Mouse (Mus musculus): Measurements from ENCODE around the gene Gpr142. TPM values are rescaled to one million over a fixed set of nuclear protein-coding genes. Genes with fewer than 3 reads are reported as not detected.

The Gpr142 gene
- total RNA-seq, 2 experiments from 2014 or later: not detected

DNA sequence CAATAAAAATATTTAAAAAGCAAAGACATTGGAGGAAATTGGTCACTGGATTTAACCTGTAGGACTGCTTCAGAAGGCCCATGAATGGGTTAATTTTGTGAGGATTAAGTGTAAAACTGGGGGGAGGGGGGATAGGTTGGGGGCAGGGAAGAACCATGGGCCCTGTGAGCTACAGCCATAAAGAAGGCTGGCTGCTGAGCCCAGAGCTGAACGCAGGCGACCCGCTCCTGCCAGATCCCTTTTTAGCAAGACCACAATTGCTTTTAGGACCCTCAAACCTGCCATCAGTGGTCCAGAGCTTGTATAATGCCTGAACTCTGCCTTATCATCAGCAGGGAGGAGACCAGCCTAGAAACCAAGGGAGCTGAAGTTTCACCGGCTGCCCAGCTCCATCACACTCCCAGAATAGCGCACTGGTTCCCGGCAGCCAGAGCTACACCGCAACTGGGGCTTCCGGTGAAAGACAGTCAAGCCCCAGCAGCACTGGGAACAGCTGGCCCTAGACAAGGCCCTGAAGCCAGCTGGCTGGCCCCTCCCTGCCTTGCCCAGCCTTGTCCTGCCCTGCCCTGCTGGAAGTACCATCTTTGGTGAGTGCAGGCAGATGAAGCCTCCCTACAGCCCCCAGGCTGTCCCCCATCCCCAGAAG is 45.2 kb downstream of the Gpr142 start:
- no peak for DNase-seq (ENCODE audit: low spot score in 2 of 2)

DNA sequence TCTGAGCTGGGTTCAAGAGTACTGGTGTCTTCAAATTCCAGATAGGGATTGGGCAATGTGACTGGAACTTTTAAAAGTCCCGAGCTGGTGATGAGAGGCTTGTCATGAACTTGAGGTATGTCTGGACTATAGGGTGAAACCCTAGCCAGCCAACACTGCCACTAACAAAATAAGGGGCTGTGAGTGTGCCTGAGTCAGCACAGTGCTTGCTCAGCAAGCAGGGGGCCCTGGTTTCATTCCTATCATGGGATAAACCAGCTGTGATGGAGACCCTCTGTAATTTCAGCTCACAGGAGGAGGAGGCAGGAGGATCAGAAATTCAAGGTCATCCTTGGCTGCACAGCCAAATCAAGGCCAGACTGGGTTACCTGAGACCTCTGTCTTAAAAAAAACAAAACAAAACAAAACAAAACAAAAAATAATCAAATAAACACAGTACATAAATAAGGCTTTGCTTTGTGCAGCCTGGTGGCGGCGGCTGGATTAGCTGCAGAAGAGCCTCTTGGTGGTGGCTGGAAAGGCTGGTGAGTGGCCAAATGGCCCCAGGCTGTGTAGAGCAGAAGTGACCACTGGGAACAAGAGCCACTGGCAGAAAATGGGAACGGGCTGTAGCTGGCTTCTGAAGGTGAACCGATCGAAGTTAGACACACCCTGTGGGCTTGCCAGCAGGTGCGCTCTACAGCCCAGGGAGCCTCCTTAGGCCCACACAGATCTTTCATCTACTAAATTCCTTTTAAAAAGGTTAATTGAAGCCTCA is 45.9 kb downstream of the Gpr142 start:
- DNase-seq (ENCODE audit: low spot score in 2 of 2): no peak

DNA sequence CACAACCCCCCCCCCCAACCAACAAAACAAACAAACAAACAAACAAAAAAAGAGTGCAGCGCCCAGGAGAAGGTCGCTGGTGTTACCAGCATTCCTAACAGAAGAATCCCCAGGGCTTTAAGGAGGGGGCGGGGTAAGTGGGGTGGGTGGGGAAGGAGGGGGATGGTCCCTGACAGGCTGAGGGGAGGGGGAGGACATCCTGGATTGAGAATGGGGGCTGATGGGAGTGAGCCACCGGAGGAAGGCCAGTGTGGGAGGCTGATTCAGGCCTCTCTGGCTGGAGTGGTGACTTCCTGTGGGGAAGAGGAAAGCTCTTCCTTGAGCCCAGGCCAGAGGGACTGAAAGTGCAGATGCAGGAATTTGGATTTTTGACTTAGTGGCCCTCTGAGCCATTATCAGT is 47.6 kb downstream of the Gpr142 start:
- DNase-seq (ENCODE audit: low spot score in 2 of 2): no peak

DNA sequence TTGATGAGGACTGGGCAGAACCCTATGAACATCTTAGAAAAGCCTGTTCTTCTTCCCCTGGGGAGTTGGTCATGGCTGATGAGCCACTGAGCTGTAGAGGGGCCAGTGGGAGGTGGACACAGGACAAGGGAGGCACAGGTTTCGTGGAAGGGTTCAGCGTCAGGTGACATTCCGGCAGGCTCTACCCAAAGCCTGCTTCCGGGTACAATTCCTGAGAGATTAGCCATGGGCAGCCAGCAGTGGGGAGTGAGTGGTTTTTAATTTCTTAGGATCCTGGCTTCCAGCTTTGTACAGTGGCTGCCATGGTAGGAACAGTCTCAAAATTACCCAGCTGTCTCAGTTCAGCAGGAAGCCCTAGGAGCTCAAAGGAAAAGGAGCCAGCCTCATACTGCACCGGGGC is 48.3 kb downstream of the Gpr142 start:
- no peak for DNase-seq (ENCODE audit: low spot score in 2 of 2)

DNA sequence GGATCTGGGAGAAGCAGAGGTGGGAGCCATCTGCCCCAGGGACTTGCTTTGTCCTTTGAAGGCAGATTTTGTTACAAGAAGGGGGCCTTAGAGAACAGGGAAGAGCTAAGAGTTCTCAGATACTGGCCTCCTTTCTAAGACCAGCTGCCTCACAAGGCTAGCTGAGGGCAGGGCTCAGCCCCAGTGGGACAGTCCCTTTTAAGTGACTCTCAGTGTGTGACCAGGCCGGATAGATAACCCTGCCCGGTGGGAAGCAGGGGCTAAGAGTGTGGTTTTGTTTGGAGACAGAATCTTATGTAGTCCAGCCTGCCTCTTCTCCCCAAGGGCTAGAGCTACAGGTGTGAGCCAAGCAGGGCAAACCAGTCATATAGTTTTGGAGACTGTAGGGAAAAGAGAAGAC is 50.8 kb downstream of the Gpr142 start:
- no peak for DNase-seq (ENCODE audit: low spot score in 2 of 2)

DNA sequence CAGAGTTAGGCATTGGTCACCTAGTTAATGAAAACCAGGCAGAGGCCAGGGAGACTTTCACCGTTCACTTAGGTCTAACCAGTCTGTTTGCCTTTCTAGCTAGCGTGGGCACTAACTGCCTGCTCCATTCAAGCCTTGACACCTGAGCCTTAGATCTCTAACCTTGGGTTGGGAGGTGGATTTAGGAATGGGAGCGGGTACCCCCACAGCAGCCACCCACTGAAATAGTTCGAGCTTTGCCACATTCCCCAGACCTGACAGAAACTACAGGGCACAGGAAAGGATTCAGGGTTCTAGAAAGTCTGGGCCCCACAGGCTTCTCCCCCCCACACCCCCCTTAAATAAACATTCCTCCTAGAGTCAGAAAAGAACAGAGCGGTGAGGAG is 51.3 kb downstream of the Gpr142 start:
- DNase-seq (ENCODE audit: low spot score in 2 of 2): no peak

DNA sequence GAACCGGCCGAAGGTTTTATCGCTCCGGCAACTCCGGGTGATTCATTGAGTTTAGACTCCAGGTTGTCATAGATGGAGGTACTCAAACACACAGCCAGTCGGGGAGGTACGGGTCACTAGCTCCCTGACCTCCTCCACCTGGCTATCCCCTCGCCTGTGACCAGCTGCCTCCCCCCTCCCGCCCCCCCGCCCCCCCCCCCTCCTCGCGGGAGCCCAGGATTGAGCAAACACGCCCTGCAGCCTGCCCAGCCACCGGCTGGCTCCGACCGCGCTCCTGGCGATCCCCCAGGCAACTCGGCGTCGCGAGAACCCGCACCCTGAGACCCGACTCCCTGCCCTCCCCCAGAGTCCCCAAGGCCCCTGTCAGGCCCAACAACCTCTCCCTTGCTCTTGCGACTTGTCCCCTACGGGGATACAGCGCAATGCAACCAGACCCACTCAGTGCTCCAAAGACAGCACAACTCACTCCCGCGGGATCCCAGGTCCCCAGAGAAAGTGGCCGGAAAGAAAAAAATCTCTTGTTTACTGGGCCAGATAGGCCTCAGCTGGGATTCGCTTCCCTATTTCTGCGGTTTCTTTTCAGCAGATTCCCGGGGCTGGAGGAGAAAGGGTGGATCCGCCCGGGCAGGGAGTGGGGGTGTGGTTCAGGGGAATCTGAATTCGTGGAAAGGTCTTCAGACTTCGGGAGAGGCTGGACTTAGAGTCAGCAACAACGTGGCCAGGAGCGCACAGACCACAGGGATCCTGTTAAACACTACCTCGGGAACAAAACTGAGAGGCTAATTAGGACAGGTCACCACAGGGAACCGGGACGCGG is 51.9 kb downstream of the Gpr142 start, which contains the start of gene Gprc5c:
TSS of gene Gprc5c (plus strand) at position 701 of the 817 bp plus-strand sequence.
- DNase-seq (ENCODE audit: low spot score in 2 of 2): no peak

DNA sequence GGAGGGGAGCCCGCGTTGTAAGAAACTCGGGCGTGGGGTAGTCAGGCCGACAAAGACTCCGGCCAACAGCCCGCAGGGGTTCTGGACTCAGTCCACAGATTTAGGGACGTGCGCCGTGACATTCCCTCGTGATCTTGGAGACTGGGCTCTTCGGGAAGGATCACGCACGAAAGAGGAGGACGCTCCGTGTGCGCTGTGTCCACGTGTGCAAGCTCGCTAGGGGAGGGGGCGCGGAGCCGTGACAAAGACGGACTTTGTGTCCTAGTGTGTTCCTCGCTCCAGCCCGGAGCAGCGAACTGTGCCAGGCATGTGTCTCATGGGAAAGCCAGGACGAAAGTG is 52.5 kb downstream of the Gpr142 start:
- no peak for DNase-seq (ENCODE audit: low spot score in 2 of 2)

DNA sequence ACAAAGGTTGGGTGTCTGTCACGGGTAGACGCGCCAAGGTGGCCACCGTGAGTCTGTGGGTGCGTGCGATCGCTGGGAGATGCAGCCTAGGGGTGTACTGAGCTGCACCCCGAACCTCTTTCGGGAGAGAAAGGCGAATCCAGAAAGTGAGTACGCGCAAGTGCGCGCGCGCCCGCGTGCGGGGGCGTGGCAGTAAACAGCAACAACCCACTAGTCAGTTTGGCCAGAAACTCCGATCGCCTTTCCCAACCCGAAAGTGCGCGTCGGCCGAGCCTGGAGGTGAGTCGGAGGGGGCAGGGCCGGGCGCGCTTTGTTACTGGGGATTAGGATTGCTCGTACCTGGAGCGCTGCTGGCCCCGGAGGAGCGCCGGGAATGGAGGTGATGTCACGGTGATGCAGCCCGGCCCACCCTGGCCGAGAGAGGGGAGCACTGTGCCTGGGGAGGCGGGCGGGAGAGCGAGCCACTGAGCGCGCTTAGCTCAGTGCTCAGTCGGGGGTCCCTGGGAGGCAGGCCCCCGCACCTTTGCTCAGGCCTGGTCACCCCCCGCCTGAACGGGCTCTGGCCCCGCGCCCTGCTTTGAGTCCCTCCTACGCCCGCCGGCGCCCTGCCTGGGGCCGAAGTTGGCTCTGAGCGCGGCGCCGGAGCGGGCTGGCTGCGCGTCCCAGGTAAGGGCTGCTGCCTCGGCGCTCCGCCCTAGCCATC is 53.0 kb downstream of the Gpr142 start:
- peak; percentile 43 to 48 for DNase-seq (ENCODE audit: low spot score in 2 of 2)

DNA sequence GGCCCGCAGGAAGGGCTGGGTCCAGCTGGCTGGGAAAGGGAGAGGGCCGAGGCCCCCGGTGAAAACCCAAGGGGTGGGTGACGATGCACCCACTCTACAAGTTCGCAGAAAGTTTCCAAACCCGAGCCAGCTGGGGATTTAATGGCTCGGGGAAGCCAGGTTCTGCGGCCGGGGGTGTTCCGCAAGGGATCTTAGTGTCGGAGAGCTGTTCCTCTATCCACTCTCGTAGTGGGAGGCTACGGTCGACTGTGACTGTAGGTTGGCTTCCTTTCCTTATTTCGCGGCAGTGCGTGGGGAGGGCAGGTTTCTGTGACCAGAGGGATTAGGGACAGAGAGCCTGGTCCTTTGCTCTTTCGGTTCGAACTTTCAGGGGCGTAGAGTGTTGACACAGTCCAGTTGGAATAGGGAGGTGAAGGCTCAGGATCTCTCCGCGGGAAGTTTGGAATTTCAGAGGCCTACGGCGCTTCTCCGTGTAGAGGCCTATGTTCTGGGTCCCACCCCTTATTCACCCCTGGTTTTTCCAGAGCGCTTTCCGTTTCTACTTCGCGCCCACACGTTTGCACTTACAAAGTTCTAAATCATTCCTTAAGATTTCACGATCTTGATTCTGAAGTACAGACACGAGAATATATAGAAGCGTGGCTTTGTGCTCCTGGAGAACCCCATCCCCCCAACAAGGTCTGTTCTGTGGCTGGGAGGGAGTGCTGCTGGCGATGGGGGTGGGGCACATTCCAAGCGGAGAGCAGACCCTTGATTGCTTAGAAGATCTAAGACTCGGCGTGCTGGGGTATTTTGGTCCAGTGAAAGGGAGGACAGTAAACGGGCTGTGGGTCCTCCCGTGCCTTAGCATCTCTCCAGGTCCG is 53.8 kb downstream of the Gpr142 start:
- no peak for DNase-seq (ENCODE audit: low spot score in 2 of 2)

DNA sequence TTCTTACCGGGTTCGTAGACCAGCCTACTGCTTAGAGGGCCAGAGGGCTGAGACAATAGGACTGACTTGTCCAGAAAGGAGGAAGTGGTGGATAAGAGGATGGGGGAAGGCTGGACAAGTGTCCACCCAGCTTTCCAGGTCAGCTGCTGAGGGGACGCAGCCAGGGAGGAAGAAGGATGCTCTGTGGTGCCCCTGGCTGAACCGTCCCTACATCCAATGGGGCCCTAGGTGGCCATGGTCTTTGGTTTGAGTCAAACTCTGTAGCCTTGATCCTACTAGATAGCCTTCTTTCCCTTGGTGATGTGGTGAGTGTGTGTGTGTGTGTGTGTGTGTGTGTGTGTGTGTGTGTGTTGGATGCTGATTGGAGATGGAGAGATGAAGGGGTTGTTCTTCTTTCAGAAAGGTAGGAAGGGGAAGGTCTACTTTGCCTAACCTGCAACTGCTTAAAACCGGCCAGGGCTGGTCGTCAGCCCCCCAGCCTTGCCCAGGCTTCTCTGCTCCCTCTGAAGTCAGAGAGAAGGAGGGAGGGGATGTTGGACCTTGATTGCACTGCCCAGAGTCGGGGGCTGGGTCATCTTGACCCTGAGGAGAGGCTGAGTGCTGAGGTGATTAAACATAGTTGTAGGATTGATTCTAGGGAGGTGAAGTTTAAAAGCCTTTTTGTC is 54.6 kb downstream of the Gpr142 start:
- DNase-seq (ENCODE audit: low spot score in 2 of 2): no peak

DNA sequence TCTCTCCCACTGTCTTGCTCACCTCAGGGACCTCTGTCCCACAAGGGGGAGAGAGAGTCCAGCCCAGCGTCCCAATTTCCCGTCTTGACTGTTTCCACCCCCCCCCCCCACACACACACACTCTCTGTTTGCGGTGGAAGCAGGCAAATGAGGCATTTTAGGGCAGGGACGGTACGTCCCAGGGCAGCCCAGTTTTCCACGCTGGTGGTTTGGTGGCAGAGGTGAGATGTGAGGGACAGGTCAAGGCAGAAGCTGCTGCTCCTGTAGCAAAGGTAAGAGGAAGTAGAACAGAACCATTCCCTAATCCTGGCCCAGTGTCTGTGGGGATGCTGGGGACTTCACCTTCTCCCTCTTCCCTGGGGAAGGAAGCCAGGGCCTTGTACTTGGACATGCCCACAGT is 55.9 kb downstream of the Gpr142 start:
- no peak for DNase-seq (ENCODE audit: low spot score in 2 of 2)

DNA sequence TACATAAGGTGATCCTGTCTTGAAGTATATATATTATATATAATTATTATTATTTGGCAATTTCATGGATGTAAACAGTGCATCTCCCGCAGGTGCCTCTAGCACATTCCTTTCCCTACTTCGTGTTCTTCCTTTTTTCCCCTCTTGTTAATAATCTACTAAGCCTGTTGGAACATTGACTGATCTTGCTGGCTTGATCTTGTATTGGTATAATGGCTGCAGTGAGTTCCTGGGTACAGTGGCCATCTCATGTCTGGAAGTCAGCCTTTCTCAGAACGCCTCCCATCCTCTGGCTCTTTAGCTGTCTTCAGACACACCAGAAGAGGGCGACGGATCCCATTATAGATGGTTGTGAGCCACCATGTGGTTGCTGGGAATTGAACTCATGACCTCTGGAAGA is 57.4 kb downstream of the Gpr142 start:
- DNase-seq (ENCODE audit: low spot score in 2 of 2): no peak

Other genes starting within 250 kb of the Gpr142 start
- 100 to 1,000 TPM; 800 to 850 TPM for gene Rpl38, start 130.4 kb upstream of the Gpr142 start, total RNA-seq (2021)
- gene Ttyh2, start 123.5 kb upstream of the Gpr142 start, total RNA-seq (2021): 10 to 100 TPM; 26.0 to 30.1 TPM
- gene Dnaic2, start 71.5 kb upstream of the Gpr142 start, total RNA-seq (2021): 1 to 10 TPM; 1.6 to 3.5 TPM
- 10 to 100 TPM; 15.4 to 18.9 TPM for gene Kif19a, start 33.5 kb upstream of the Gpr142 start, total RNA-seq (2021)
- gene Btbd17, start 3.0 kb upstream of the Gpr142 start, total RNA-seq (2021): 10 to 100 TPM; 31.5 to 34.9 TPM
- 1 to 10 TPM; 4.7 to 6.0 TPM for gene Gprc5c, start 52.2 kb downstream of the Gpr142 start, total RNA-seq (2021)
- 1 to 10 TPM in 1 of 2 experiments, under 1 TPM in 1; 0.19 to 1.1 TPM for gene Cd300a, start 91.1 kb downstream of the Gpr142 start, total RNA-seq (2021)
- under 1 TPM in 1 of 2 experiments, not detected in 1; 0.12 TPM for gene Cd300lb, start 135.5 kb downstream of the Gpr142 start, total RNA-seq (2021)
- gene Cd300c, start 170.2 kb downstream of the Gpr142 start, total RNA-seq (2021): not detected
- under 1 TPM in 1 of 2 experiments, not detected in 1; 0.12 TPM for gene Cd300ld, start 191.0 kb downstream of the Gpr142 start, total RNA-seq (2021)
- gene Cd300c2, start 203.0 kb downstream of the Gpr142 start, total RNA-seq (2021): 1 to 10 TPM; 4.4 to 5.2 TPM
- not detected for gene Cd300ld2, start 217.3 kb downstream of the Gpr142 start, total RNA-seq (2021)
- not detected for gene Cd300ld4, start 228.1 kb downstream of the Gpr142 start, total RNA-seq (2021)
- gene Cd300ld5, start 238.8 kb downstream of the Gpr142 start, total RNA-seq (2021): 1 to 10 TPM; 2.3 to 2.8 TPM
- gene Cd300ld3, start 249.5 kb downstream of the Gpr142 start, total RNA-seq (2021): not detected

All from layer of hippocampus, postnatal 14 days (tissue).